Mouse (Mus musculus): ENCODE results near the gene Gins1.

- TF ChIP-seq POLR2A (IDR thresholded peaks at IDR 0.05; ENCODE audit: insufficient read depth, low read depth, low read length) (no peak), CTCF (IDR thresholded peaks at IDR 0.05; ENCODE audit: insufficient read depth, low read depth, low read length) (no peak)
Measured at GRCm38 (mm10) chr2:150869446-150869845, 35.8 kb upstream of the Gins1 start.

All from olfactory bulb, adult 2 months (tissue).